Mouse (Mus musculus): ENCODE results near the gene Gm7073. TPM values are rescaled to one million over a fixed set of nuclear protein-coding genes. Genes with fewer than 3 reads are reported as not detected.

Gene Gm7073
- polyA plus RNA-seq, 1 experiment = not detected

GRCm38 (mm10) chrX:60463786-60464185, 75.3 kb downstream of the Gm7073 start:
- no peak for TF ChIP-seq CTCF (IDR thresholded peaks at IDR 0.05; ENCODE audit: borderline replicate concordance, control insufficient read depth, extremely low read depth, insufficient read depth, low read length, poor library complexity)
- TF ChIP-seq POLR2A (IDR thresholded peaks at IDR 0.05; ENCODE audit: control insufficient read depth, extremely low read depth, insufficient read depth, low read length, poor library complexity) = no peak
- WGBS = 20% methylated on average over 2 of the region's 2 CpGs
- H3K27ac ChIP-seq (ENCODE audit: control insufficient read depth, insufficient read depth, low read length) = no peak overlapping the region
- H3K27me3 ChIP-seq (ENCODE audit: control insufficient read depth, insufficient read depth, low read length) = no peaks in the 10 kb centered on the region
- no peak overlapping the region for H3K4me3 ChIP-seq (ENCODE audit: control insufficient read depth, insufficient read depth, low read length)
- no peaks in the 10 kb centered on the region for H3K36me3 ChIP-seq (ENCODE audit: control insufficient read depth, insufficient read depth, low read length)
- DNase-seq = peak; percentile 1
- no peaks in the 10 kb centered on the region for H3K4me1 ChIP-seq (replicated peaks; ENCODE audit: control insufficient read depth, insufficient read depth, low read length)

- Histone ChIP-seq H3K27ac (ENCODE audit: control insufficient read depth, insufficient read depth, low read length) (no peak overlapping the region), H3K27me3 (ENCODE audit: control insufficient read depth, insufficient read depth, low read length) (no peaks in the 10 kb centered on the region), H3K4me1 (replicated peaks; ENCODE audit: control insufficient read depth, insufficient read depth, low read length) (no peaks in the 10 kb centered on the region), H3K4me3 (ENCODE audit: control insufficient read depth, insufficient read depth, low read length) (no peak overlapping the region), H3K36me3 (ENCODE audit: control insufficient read depth, insufficient read depth, low read length) (no peaks in the 10 kb centered on the region)
- DNase-seq = no peak
- TF ChIP-seq CTCF (IDR thresholded peaks at IDR 0.05; ENCODE audit: borderline replicate concordance, control insufficient read depth, extremely low read depth, insufficient read depth, low read length, poor library complexity) (no peak), POLR2A (IDR thresholded peaks at IDR 0.05; ENCODE audit: control insufficient read depth, extremely low read depth, insufficient read depth, low read length, poor library complexity) (no peak)
- WGBS = 80% methylated on average over 4 of the region's 4 CpGs
These were observed 124.4 kb downstream of the Gm7073 start for GRCm38 (mm10) chrX:60414563-60415111.

- Histone ChIP-seq H3K4me1 (replicated peaks; ENCODE audit: control insufficient read depth, insufficient read depth, low read length) (peaks cover 3% of the 10 kb centered on the region; the same call in 1 of the 2 replicates), H3K4me3 (ENCODE audit: control insufficient read depth, insufficient read depth, low read length) (no peak overlapping the region), H3K36me3 (ENCODE audit: control insufficient read depth, insufficient read depth, low read length) (no peaks in the 10 kb centered on the region), H3K27ac (ENCODE audit: control insufficient read depth, insufficient read depth, low read length) (no peak overlapping the region), H3K27me3 (ENCODE audit: control insufficient read depth, insufficient read depth, low read length) (no peaks in the 10 kb centered on the region)
- WGBS = 94% methylated on average over 4 of the region's 4 CpGs
- TF ChIP-seq CTCF (IDR thresholded peaks at IDR 0.05; ENCODE audit: borderline replicate concordance, control insufficient read depth, extremely low read depth, insufficient read depth, low read length, poor library complexity) (no peak), POLR2A (IDR thresholded peaks at IDR 0.05; ENCODE audit: control insufficient read depth, extremely low read depth, insufficient read depth, low read length, poor library complexity) (no peak)
- DNase-seq = no peak
These were observed 133.4 kb downstream of the Gm7073 start for GRCm38 (mm10) chrX:60405681-60406080.

GRCm38 (mm10) chrX:60404668-60405044, 134.4 kb downstream of the Gm7073 start:
- Histone ChIP-seq H3K4me1 (replicated peaks; ENCODE audit: control insufficient read depth, insufficient read depth, low read length) (peaks cover 3% of the 10 kb centered on the region; the same call in 1 of the 2 replicates), H3K4me3 (ENCODE audit: control insufficient read depth, insufficient read depth, low read length) (peak overlapping the region; percentile 85), H3K36me3 (ENCODE audit: control insufficient read depth, insufficient read depth, low read length) (no peaks in the 10 kb centered on the region), H3K27ac (ENCODE audit: control insufficient read depth, insufficient read depth, low read length) (peak overlapping the region; percentile 74), H3K27me3 (ENCODE audit: control insufficient read depth, insufficient read depth, low read length) (no peaks in the 10 kb centered on the region)
- peak; percentile 85 for DNase-seq
- peak; percentile 66 for TF ChIP-seq POLR2A (IDR thresholded peaks at IDR 0.05; ENCODE audit: control insufficient read depth, extremely low read depth, insufficient read depth, low read length, poor library complexity)
- no peak for TF ChIP-seq CTCF (IDR thresholded peaks at IDR 0.05; ENCODE audit: borderline replicate concordance, control insufficient read depth, extremely low read depth, insufficient read depth, low read length, poor library complexity)
- WGBS = 0% methylated on average over 17 of the region's 17 CpGs

- peak; percentile 52 for DNase-seq
- no peak for TF ChIP-seq CTCF (IDR thresholded peaks at IDR 0.05; ENCODE audit: borderline replicate concordance, control insufficient read depth, extremely low read depth, insufficient read depth, low read length, poor library complexity)
- TF ChIP-seq POLR2A (IDR thresholded peaks at IDR 0.05; ENCODE audit: control insufficient read depth, extremely low read depth, insufficient read depth, low read length, poor library complexity) = peak; percentile 61
- Histone ChIP-seq H3K27me3 (ENCODE audit: control insufficient read depth, insufficient read depth, low read length) (no peaks in the 10 kb centered on the region), H3K27ac (ENCODE audit: control insufficient read depth, insufficient read depth, low read length) (peak overlapping the region; percentile 74), H3K4me3 (ENCODE audit: control insufficient read depth, insufficient read depth, low read length) (peak overlapping the region; percentile 100), H3K36me3 (ENCODE audit: control insufficient read depth, insufficient read depth, low read length) (no peaks in the 10 kb centered on the region), H3K4me1 (replicated peaks; ENCODE audit: control insufficient read depth, insufficient read depth, low read length) (peaks cover 3% of the 10 kb centered on the region; the same call in 1 of the 2 replicates)
- WGBS = 3% methylated on average over 37 of the region's 126 CpGs
These were observed 135.0 kb downstream of the Gm7073 start for GRCm38 (mm10) chrX:60403764-60404667.

- Histone ChIP-seq H3K4me3 (ENCODE audit: control insufficient read depth, insufficient read depth, low read length) (peak overlapping the region; percentile 100), H3K36me3 (ENCODE audit: control insufficient read depth, insufficient read depth, low read length) (no peaks in the 10 kb centered on the region), H3K4me1 (replicated peaks; ENCODE audit: control insufficient read depth, insufficient read depth, low read length) (peaks cover 3% of the 10 kb centered on the region; the same call in 1 of the 2 replicates), H3K27ac (ENCODE audit: control insufficient read depth, insufficient read depth, low read length) (no peak overlapping the region), H3K27me3 (ENCODE audit: control insufficient read depth, insufficient read depth, low read length) (no peaks in the 10 kb centered on the region)
- WGBS = under 1% methylated on average over 36 of the region's 46 CpGs
- no peak for TF ChIP-seq POLR2A (IDR thresholded peaks at IDR 0.05; ENCODE audit: control insufficient read depth, extremely low read depth, insufficient read depth, low read length, poor library complexity)
- no peak for TF ChIP-seq CTCF (IDR thresholded peaks at IDR 0.05; ENCODE audit: borderline replicate concordance, control insufficient read depth, extremely low read depth, insufficient read depth, low read length, poor library complexity)
- DNase-seq = peak; percentile 51
These were observed 135.8 kb downstream of the Gm7073 start for GRCm38 (mm10) chrX:60403062-60403763.
